Mouse (Mus musculus): ENCODE data around the gene L3mbtl4.

DNA sequence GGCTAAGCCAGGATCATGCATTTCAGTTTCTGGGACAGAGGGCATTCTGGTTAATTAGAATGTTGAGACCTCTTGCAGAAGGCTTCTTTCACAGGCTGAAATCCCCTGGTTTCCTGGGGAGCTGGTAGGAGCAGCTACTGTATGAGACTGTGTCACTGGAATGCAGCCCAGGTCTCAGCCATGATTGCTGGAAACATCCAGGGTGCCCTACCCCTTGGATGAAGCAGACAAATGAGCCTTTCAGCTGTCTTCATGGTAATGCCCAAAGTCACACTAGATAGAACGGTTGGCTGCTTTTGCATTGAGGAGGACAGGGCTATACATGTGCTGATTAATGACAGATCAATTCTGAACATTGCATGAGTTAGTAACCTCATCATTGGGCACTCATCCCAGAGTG is 486.4 kb downstream of the L3mbtl4 start:
- TF ChIP-seq E2F4 (IDR thresholded peaks at IDR 0.05; ENCODE audit: insufficient read depth), result no peak
- no peak for TF ChIP-seq MAX (IDR thresholded peaks at IDR 0.05; ENCODE audit: low read depth)
- TF ChIP-seq REST (IDR thresholded peaks at IDR 0.05; ENCODE audit: insufficient read depth, insufficient read length), result no peak
- no peak for TF ChIP-seq POLR2A (IDR thresholded peaks at IDR 0.05; ENCODE audit: insufficient read length, low read depth)
- TF ChIP-seq USF1 (IDR thresholded peaks at IDR 0.05; ENCODE audit: low read depth), result no peak
- TF ChIP-seq CEBPB (IDR thresholded peaks at IDR 0.05; ENCODE audit: insufficient read depth, poor library complexity, severe bottlenecking), result no peak
- TF ChIP-seq MYOD1 (IDR thresholded peaks at IDR 0.05; ENCODE audit: control insufficient read depth in 1 of 3, insufficient read length in 2 of 3, low read depth in 2 of 3), result no peak
- TF ChIP-seq POLR2AphosphoS2 (IDR thresholded peaks at IDR 0.05; ENCODE audit: insufficient read length, low read depth), result no peak
- TF ChIP-seq TCF3 (IDR thresholded peaks at IDR 0.05; ENCODE audit: insufficient read length, low read depth), result no peak
- no peak for TF ChIP-seq TCF12 (IDR thresholded peaks at IDR 0.05; ENCODE audit: insufficient read depth, poor library complexity, severe bottlenecking)

Measured in myocyte (in vitro differentiated cells).